Mouse (Mus musculus) spleen, postnatal 4 days (tissue): ENCODE measurements around the gene Commd3.

ENCODE experiments used
- DNase-seq, 2 experiments: peaks; one replicate each; pipeline ENCODE4 v3.0.0; 2022; ENCODE audit warnings: low spot score in 2 of 2

Gene Commd3

GRCm38 (mm10) chr2:18687671-18688170, 15.5 kb downstream of the Commd3 start:
- DNase-seq, result no peak

GRCm38 (mm10) chr2:18688286-18688685, 16.1 kb downstream of the Commd3 start:
- DNase-seq, result no peak

- DNase-seq, result peak; percentile 68 to 86
These were observed 16.5 kb downstream of the Commd3 start for GRCm38 (mm10) chr2:18688708-18689063.

GRCm38 (mm10) chr2:18689064-18689921, 17.1 kb downstream of the Commd3 start:
- peak; percentile 32 to 75 for DNase-seq

GRCm38 (mm10) chr2:18690055-18690691, 18.0 kb downstream of the Commd3 start:
- peak; percentile 18 to 69 for DNase-seq

- no peak for DNase-seq
These were observed 18.6 kb downstream of the Commd3 start for GRCm38 (mm10) chr2:18690756-18691155.

- DNase-seq, result no peak
These were observed 19.8 kb downstream of the Commd3 start for GRCm38 (mm10) chr2:18692031-18692430.

- no peak for DNase-seq
These were observed 20.4 kb downstream of the Commd3 start for GRCm38 (mm10) chr2:18692548-18692947.

- no peak for DNase-seq
These were observed 21.3 kb downstream of the Commd3 start for GRCm38 (mm10) chr2:18693491-18693870.

- DNase-seq, result peak; percentile 39 to 75
These were observed 21.9 kb downstream of the Commd3 start, which contains the start of gene Spag6 for GRCm38 (mm10) chr2:18693871-18694610. TSS of gene Spag6 (plus strand) at chr2:18694032.

- no peak for DNase-seq
These were observed 22.4 kb downstream of the Commd3 start for GRCm38 (mm10) chr2:18694611-18694950.

- no peak for DNase-seq
These were observed 23.0 kb downstream of the Commd3 start for GRCm38 (mm10) chr2:18695163-18695562.

- DNase-seq, result no peak
These were observed 23.5 kb downstream of the Commd3 start for GRCm38 (mm10) chr2:18695629-18696150.

GRCm38 (mm10) chr2:18697591-18698244, 25.5 kb downstream of the Commd3 start:
- no peak for DNase-seq

GRCm38 (mm10) chr2:18698663-18699385, 26.6 kb downstream of the Commd3 start:
- DNase-seq, result peak; percentile 13 to 66

GRCm38 (mm10) chr2:18699401-18699990, 27.3 kb downstream of the Commd3 start:
- DNase-seq, result no peak

GRCm38 (mm10) chr2:18710356-18710755, 38.2 kb downstream of the Commd3 start:
- no peak for DNase-seq

- no peak for DNase-seq
These were observed 40.9 kb downstream of the Commd3 start for GRCm38 (mm10) chr2:18713071-18713470.

GRCm38 (mm10) chr2:18714337-18714736, 42.2 kb downstream of the Commd3 start:
- DNase-seq, result no peak

GRCm38 (mm10) chr2:18718521-18718920, 46.3 kb downstream of the Commd3 start:
- no peak for DNase-seq
